Comparison of ENCODE assay signal across 23 mouse cellular contexts in genomic region chr2:84783315-84783714, GRCm38 (mm10). TPM values are rescaled to one million over a fixed set of nuclear protein-coding genes. Genes with fewer than 3 reads are reported as not detected.
A peak's percentile ranks its signal among the peaks of the same experiment; 100 is the strongest.
DNase-seq lines count a peak whose midpoint lies in the region; ATAC-seq and TF ChIP-seq lines count a peak whose summit lies in the region.
"Had no signal": no experiment of that assay in that cellular context is flagged by ENCODE, and none has a peak within 500 bp of the region (broad histone marks: within the 10 kb centered on the region; RNA-seq: fewer than 3 reads in every experiment).

No protein-coding gene starts in this region.

- H3K4me3 ChIP-seq in heart, embryonic 12.5 days, result no peak overlapping the region
- H3K4me3 ChIP-seq in kidney, postnatal 0 days (replicated peaks; ENCODE audit: low read depth, low read length), result no peak overlapping the region
- H3K4me3 ChIP-seq: embryonic facial prominence, embryonic 13.5 days; hindbrain, embryonic 15.5 days; intestine, embryonic 15.5 days; midbrain, embryonic 12.5 days; neural tube, embryonic 12.5 days had no signal

- no peak for TF ChIP-seq CTCF in kidney, postnatal 0 days (IDR thresholded peaks at IDR 0.05; ENCODE audit: low read depth)

- H3K27ac ChIP-seq in heart, embryonic 12.5 days (ENCODE audit: poor library complexity, severe bottlenecking), result 0 out of 2 replicates have a peak overlapping the region, but pooled peaks have one; percentile 31
- peak overlapping the region; percentile 42; the same call in 1 of the 2 replicates for H3K27ac ChIP-seq in kidney, postnatal 0 days
- H3K27ac ChIP-seq: embryonic facial prominence, embryonic 13.5 days; hindbrain, embryonic 15.5 days; midbrain, embryonic 12.5 days; neural tube, embryonic 12.5 days had no signal

- no peak for ATAC-seq in heart, embryonic 12.5 days (ENCODE audit: insufficient number of reproducible peaks, low FRiP score)
- no peak for ATAC-seq in kidney, postnatal 0 days (replicated peaks; ENCODE audit: low FRiP score, low read depth)
- ATAC-seq in megakaryocyte, adult 5-6 weeks (ENCODE audit: poor library complexity, severe bottlenecking), result peak; percentile 56
- ATAC-seq: forebrain, embryonic 14.5 days had no signal

- H3K9me3 ChIP-seq in heart, embryonic 12.5 days (replicated peaks), result no peaks in the 10 kb centered on the region
- H3K9me3 ChIP-seq in kidney, postnatal 0 days (replicated peaks; ENCODE audit: low read length), result no peaks in the 10 kb centered on the region
- H3K9me3 ChIP-seq: embryonic facial prominence, embryonic 13.5 days; hindbrain, embryonic 15.5 days; intestine, embryonic 15.5 days; midbrain, embryonic 12.5 days; neural tube, embryonic 12.5 days had no signal

- no peak overlapping the region for H3K9ac ChIP-seq in heart, embryonic 12.5 days
- H3K9ac ChIP-seq in kidney, postnatal 0 days (ENCODE audit: low read depth, low read length), result no peak overlapping the region
- H3K9ac ChIP-seq: embryonic facial prominence, embryonic 13.5 days; hindbrain, embryonic 15.5 days; intestine, embryonic 15.5 days; midbrain, embryonic 12.5 days; neural tube, embryonic 12.5 days had no signal

- H3K4me2 ChIP-seq in heart, embryonic 12.5 days, result no peak overlapping the region
- H3K4me2 ChIP-seq in kidney, postnatal 0 days (ENCODE audit: low read length), result no peak overlapping the region
- H3K4me2 ChIP-seq: embryonic facial prominence, embryonic 13.5 days; hindbrain, embryonic 15.5 days; intestine, embryonic 15.5 days; liver, embryonic 11.5 days; midbrain, embryonic 12.5 days; neural tube, embryonic 12.5 days had no signal

- H3K27me3 ChIP-seq in heart, embryonic 12.5 days (replicated peaks), result no peaks in the 10 kb centered on the region
- no peaks in the 10 kb centered on the region for H3K27me3 ChIP-seq in kidney, postnatal 0 days (ENCODE audit: insufficient read depth, low read length)
- H3K27me3 ChIP-seq: embryonic facial prominence, embryonic 13.5 days; hindbrain, embryonic 15.5 days; intestine, embryonic 15.5 days; midbrain, embryonic 12.5 days; neural tube, embryonic 12.5 days had no signal

- DNase-seq in heart, postnatal 14 days, result no peak
- DNase-seq in kidney, postnatal 0 days (ENCODE audit: low spot score), result no peak
- DNase-seq in kidney, adult 11 months, result no peak
- DNase-seq in cerebellum, postnatal 25 days, result no peak
- no peak for DNase-seq in B cell, adult 2 months
- DNase-seq: cerebellum, adult 9-10 months; gastrocnemius, postnatal 25 days; lung, adult 18-20 months; thymus, adult 18-20 months; thymus, postnatal 4 days had no signal

- 52% methylated on average over 1 of the region's 1 CpGs for WGBS in heart, embryonic 12.5 days
- WGBS in kidney, postnatal 0 days, result 74% methylated on average over 1 of the region's 1 CpGs

- intact Hi-C loops in heart, postnatal 14 days (cut with DNase I), result no loop called here

- no peaks in the 10 kb centered on the region for H3K36me3 ChIP-seq in heart, embryonic 12.5 days
- no peaks in the 10 kb centered on the region for H3K36me3 ChIP-seq in kidney, postnatal 0 days (ENCODE audit: insufficient read depth, low read length)
- H3K36me3 ChIP-seq: embryonic facial prominence, embryonic 13.5 days; hindbrain, embryonic 15.5 days; intestine, embryonic 15.5 days; midbrain, embryonic 12.5 days; neural tube, embryonic 12.5 days had no signal

- H3K4me1 ChIP-seq in heart, embryonic 12.5 days (replicated peaks), result peaks cover 35% of the 10 kb centered on the region
- H3K4me1 ChIP-seq in kidney, postnatal 0 days (replicated peaks; ENCODE audit: insufficient read depth, low read length), result 0 out of 2 replicates have a peak, but pooled peaks cover 6% of the 10 kb centered on the region
- H3K4me1 ChIP-seq: embryonic facial prominence, embryonic 13.5 days; hindbrain, embryonic 15.5 days; intestine, embryonic 15.5 days; midbrain, embryonic 12.5 days; neural tube, embryonic 12.5 days had no signal

RNA-seq across cellular contexts. Expression of gene Serping1, which starts 8.1 kb away (rescaled TPM):
- polyA plus RNA-seq in heart, embryonic 12.5 days (2016; fragmentation: Nextera tagmentation; extraction: Ambion mirVana), result 32.2 and 32.8 TPM in 2 replicates
- 10 to 100 TPM; 58.8 to 72.1 TPM for total RNA-seq in heart, postnatal 14 days (2021)
- 140 and 156 TPM in 2 replicates for polyA plus RNA-seq in kidney, postnatal 0 days (2015; fragmentation: Nextera tagmentation; extraction: Ambion mirVana)
- 1.5 and 2.1 TPM in 2 replicates for total RNA-seq in megakaryocyte, adult 5-6 weeks (2015)
- 0.94 and 2.2 TPM in 2 replicates for total RNA-seq in megakaryocyte, adult 5-6 weeks (2017)

RNA-seq across cellular contexts. Expression of gene Ube2l6, which starts 15.3 kb away (rescaled TPM):
- 90.0 and 95.3 TPM in 2 replicates for polyA plus RNA-seq in heart, embryonic 12.5 days (2016; fragmentation: Nextera tagmentation; extraction: Ambion mirVana)
- total RNA-seq in heart, postnatal 14 days (2021), result 10 to 100 TPM; 67.6 to 87.8 TPM
- 30.5 and 33.9 TPM in 2 replicates for polyA plus RNA-seq in kidney, postnatal 0 days (2015; fragmentation: Nextera tagmentation; extraction: Ambion mirVana)
- total RNA-seq in megakaryocyte, adult 5-6 weeks (2015), result 23.7 and 27.7 TPM in 2 replicates
- 25.2 and 31.5 TPM in 2 replicates for total RNA-seq in megakaryocyte, adult 5-6 weeks (2017)

RNA-seq across cellular contexts. Expression of gene Smtnl1, which starts 39.1 kb away (rescaled TPM):
- 0.17 and 0.43 TPM in 2 replicates for polyA plus RNA-seq in heart, embryonic 12.5 days (2016; fragmentation: Nextera tagmentation; extraction: Ambion mirVana)
- under 1 TPM in 1 of 2 experiments, not detected in 1; 0.14 TPM for total RNA-seq in heart, postnatal 14 days (2021)
- polyA plus RNA-seq in kidney, postnatal 0 days (2015; fragmentation: Nextera tagmentation; extraction: Ambion mirVana), result 0.36 and 0.37 TPM in 2 replicates
- total RNA-seq in megakaryocyte, adult 5-6 weeks (2015), result not detected in 2 replicates
- total RNA-seq in megakaryocyte, adult 5-6 weeks (2017), result not detected in 2 replicates
- total RNA-seq: heart, postnatal 36 days; layer of hippocampus, adult 8-10 months; left cerebral cortex, adult 18-20 months had no signal
- polyA plus RNA-seq: forebrain, embryonic 14.5 days; hindbrain, embryonic 15.5 days; macrophage; neural tube, embryonic 12.5 days had no signal

RNA-seq across cellular contexts. Expression of gene Gm19426, which starts 39.9 kb away (rescaled TPM):
- polyA plus RNA-seq in heart, embryonic 12.5 days (2016; fragmentation: Nextera tagmentation; extraction: Ambion mirVana), result 8.5 and 9.2 TPM in 2 replicates
- total RNA-seq in heart, postnatal 14 days (2021), result 1 to 10 TPM; 1.6 to 2.2 TPM
- polyA plus RNA-seq in kidney, postnatal 0 days (2015; fragmentation: Nextera tagmentation; extraction: Ambion mirVana), result 8.7 and 9.3 TPM in 2 replicates
- total RNA-seq in megakaryocyte, adult 5-6 weeks (2015), result not detected in 2 replicates
- total RNA-seq in megakaryocyte, adult 5-6 weeks (2017), result not detected in 2 replicates
- polyA plus RNA-seq: macrophage had no signal

RNA-seq across cellular contexts. Expression of gene Timm10, which starts 43.5 kb away (rescaled TPM):
- 62.2 and 65.6 TPM in 2 replicates for polyA plus RNA-seq in heart, embryonic 12.5 days (2016; fragmentation: Nextera tagmentation; extraction: Ambion mirVana)
- total RNA-seq in heart, postnatal 14 days (2021), result 100 to 1,000 TPM in 1 of 2 experiments, 10 to 100 TPM in 1; 78.1 to 101 TPM
- 63.6 and 71.1 TPM in 2 replicates for polyA plus RNA-seq in kidney, postnatal 0 days (2015; fragmentation: Nextera tagmentation; extraction: Ambion mirVana)
- total RNA-seq in megakaryocyte, adult 5-6 weeks (2015), result 17.7 and 18.6 TPM in 2 replicates
- 14.2 and 19.8 TPM in 2 replicates for total RNA-seq in megakaryocyte, adult 5-6 weeks (2017)

Comparison
In these comparisons a context has a peak if more than half of its experiments do, and no peak if none do; other contexts are left out.
1. RNA of gene Serping1, which starts 8.1 kb away (total RNA-seq): 58.8 to 72.1 TPM in heart, postnatal 14 days; 0.94 to 2.2 TPM in megakaryocyte, adult 5-6 weeks; every median in the first group is over 10 times any median in the second.